Mouse (Mus musculus): ENCODE data around the gene Gm10320.

DNA sequence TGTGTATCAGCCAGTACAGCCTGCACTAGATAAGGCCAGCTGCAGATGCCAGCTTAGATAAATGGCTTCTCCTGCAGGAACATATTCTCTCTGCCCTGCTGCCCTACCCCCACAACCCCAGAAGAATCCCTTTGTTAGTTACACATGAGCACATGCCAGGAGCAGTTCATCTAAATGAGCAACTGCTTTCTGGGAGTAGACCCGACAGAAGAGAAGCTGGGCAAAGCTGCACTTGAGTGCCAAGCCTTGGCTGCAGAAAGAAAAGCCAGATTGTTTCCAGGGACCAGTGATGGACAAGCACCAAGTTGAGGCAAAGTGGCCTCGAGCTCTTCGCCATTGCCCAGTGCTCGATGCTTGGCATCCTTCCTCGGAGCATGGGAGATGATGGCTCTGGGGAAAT is 46.8 kb upstream of the Gm10320 start:
- TF ChIP-seq CTCF (IDR thresholded peaks at IDR 0.05) (no peak), EP300 (IDR thresholded peaks at IDR 0.05) (no peak)
